10 mouse cellular contexts compared by ENCODE assay signal in genomic region chr9:20760813-20761212, GRCm38 (mm10). TPM values are rescaled to one million over a fixed set of nuclear protein-coding genes. Genes with fewer than 3 reads are reported as not detected.
DNase-seq lines count a peak whose midpoint lies in the region; ATAC-seq and TF ChIP-seq lines count a peak whose summit lies in the region.
"Had no signal": no experiment of that assay in that cellular context is flagged by ENCODE, and none has a peak within 500 bp of the region (broad histone marks: within the 10 kb centered on the region; RNA-seq: fewer than 3 reads in every experiment).

No protein-coding gene starts in this region.

- WGBS in liver, embryonic 11.5 days: 41% methylated on average over 12 of the region's 12 CpGs
- 52% methylated on average over 12 of the region's 12 CpGs for WGBS in kidney, adult 2 months
- WGBS in forebrain, embryonic 14.5 days: 73% methylated on average over 12 of the region's 12 CpGs

- H3K27me3 ChIP-seq in liver, embryonic 11.5 days (replicated peaks; ENCODE audit: control insufficient read depth, insufficient read depth, low read length): 0 out of 2 replicates have a peak, but pooled peaks cover 2% of the 10 kb centered on the region
- H3K27me3 ChIP-seq in kidney, adult 2 months (replicated peaks; ENCODE audit: control insufficient read depth, insufficient read depth, low read length): no peaks in the 10 kb centered on the region
- no peaks in the 10 kb centered on the region for H3K27me3 ChIP-seq in forebrain, embryonic 14.5 days (replicated peaks; ENCODE audit: control insufficient read depth, insufficient read depth, low read length)

- ATAC-seq in liver, embryonic 11.5 days (replicated peaks; ENCODE audit: low FRiP score): no peak
- no peak for ATAC-seq in megakaryocyte-erythroid progenitor cell, adult 5-6 weeks (replicated peaks; ENCODE audit: low FRiP score, low TSS enrichment, poor library complexity, severe bottlenecking)
- no peak for ATAC-seq in forebrain, embryonic 14.5 days

- no peak overlapping the region for H3K9ac ChIP-seq in liver, embryonic 11.5 days (ENCODE audit: low read depth, low read length)
- H3K9ac ChIP-seq in forebrain, embryonic 14.5 days (ENCODE audit: low read length): no peak overlapping the region

- peaks cover 16% of the 10 kb centered on the region for H3K4me1 ChIP-seq in liver, embryonic 11.5 days (replicated peaks; ENCODE audit: control insufficient read depth, insufficient read depth, low read length)
- H3K4me1 ChIP-seq in embryonic fibroblast, embryonic 13.5 days (ENCODE audit: control insufficient read depth, insufficient read depth, low read length): no peaks in the 10 kb centered on the region
- no peaks in the 10 kb centered on the region for H3K4me1 ChIP-seq in kidney, adult 2 months (ENCODE audit: control insufficient read depth, insufficient read depth, low read length)
- peaks cover 10% of the 10 kb centered on the region for H3K4me1 ChIP-seq in forebrain, embryonic 14.5 days (ENCODE audit: control insufficient read depth, insufficient read depth, low read length)

- TF ChIP-seq CTCF in embryonic fibroblast, embryonic 13.5 days (IDR thresholded peaks at IDR 0.05; ENCODE audit: borderline replicate concordance, insufficient read depth, low read length): no peak
- no peak for TF ChIP-seq CTCF in kidney, adult 2 months (conservative IDR thresholded peaks at IDR 0.05; ENCODE audit: insufficient read depth, insufficient read length, low read depth, low read length)

- no peak for TF ChIP-seq POLR2A in embryonic fibroblast, embryonic 13.5 days (IDR thresholded peaks at IDR 0.05; ENCODE audit: low read depth, low read length)
- no peak for TF ChIP-seq POLR2A in kidney, adult 2 months (IDR thresholded peaks at IDR 0.05; ENCODE audit: low read depth, low read length)

- H3K27ac ChIP-seq in liver, embryonic 11.5 days (ENCODE audit: low read depth, low read length): no peak overlapping the region; the same call in 1 of the 2 replicates
- H3K27ac ChIP-seq in embryonic fibroblast, embryonic 13.5 days (ENCODE audit: insufficient read depth, low read length): 0 out of 2 replicates have a peak overlapping the region, but pooled peaks have one; percentile 18
- 0 out of 2 replicates have a peak overlapping the region, but pooled peaks have one; percentile 36 for H3K27ac ChIP-seq in kidney, adult 2 months (ENCODE audit: insufficient read depth, low read depth, low read length)
- no peak overlapping the region for H3K27ac ChIP-seq in forebrain, embryonic 14.5 days (ENCODE audit: low read depth, low read length)

- no peaks in the 10 kb centered on the region for H3K36me3 ChIP-seq in liver, embryonic 11.5 days (ENCODE audit: control insufficient read depth, insufficient read depth, low read length)
- H3K36me3 ChIP-seq in kidney, adult 2 months (ENCODE audit: control insufficient read depth, insufficient read depth, low read length): no peaks in the 10 kb centered on the region
- no peaks in the 10 kb centered on the region for H3K36me3 ChIP-seq in forebrain, embryonic 14.5 days (ENCODE audit: control insufficient read depth, insufficient read depth, low read length)
- H3K36me3 ChIP-seq: G1E had no signal

- H3K4me2 ChIP-seq in liver, embryonic 11.5 days: no peak overlapping the region
- no peak overlapping the region for H3K4me2 ChIP-seq in forebrain, embryonic 14.5 days (ENCODE audit: low read length)

- H3K9me3 ChIP-seq in liver, embryonic 11.5 days (ENCODE audit: control insufficient read depth, low read length): no peaks in the 10 kb centered on the region
- H3K9me3 ChIP-seq in forebrain, embryonic 14.5 days (replicated peaks; ENCODE audit: control insufficient read depth, low read length): no peaks in the 10 kb centered on the region
- H3K9me3 ChIP-seq: G1E had no signal

- H3K4me3 ChIP-seq in liver, embryonic 11.5 days (ENCODE audit: low read depth, low read length): no peak overlapping the region
- H3K4me3 ChIP-seq in embryonic fibroblast, embryonic 13.5 days (ENCODE audit: insufficient read depth, low read length): no peak overlapping the region
- no peak overlapping the region for H3K4me3 ChIP-seq in kidney, adult 2 months (ENCODE audit: insufficient read depth, low read depth, low read length)
- no peak overlapping the region for H3K4me3 ChIP-seq in forebrain, embryonic 14.5 days (ENCODE audit: low read depth, low read length)

- DNase-seq in liver: peak; percentile 36
- no peak for DNase-seq in liver, embryonic 11.5 days (ENCODE audit: low spot score)
- DNase-seq in kidney, adult 2 months: peak; percentile 86
- peak; percentile 91 for DNase-seq in skeletal muscle tissue, adult 2 months (ENCODE audit: low read depth, low spot score)
- DNase-seq in layer of hippocampus, postnatal 10 days (ENCODE audit: low spot score in 2 of 2): no peak
- DNase-seq in forebrain, embryonic 14.5 days (ENCODE audit: low spot score): no peak

RNA-seq across cellular contexts. Expression of gene Olfm2, which starts 14.7 kb away (rescaled TPM):
- 1.2 and 1.3 TPM in 2 replicates for polyA plus RNA-seq in liver, embryonic 11.5 days (2014; fragmentation: Nextera tagmentation; extraction: Ambion mirVana)
- polyA plus RNA-seq in embryonic fibroblast, embryonic 13.5 days (2011; ENCODE audit: insufficient read length, low read depth, missing spikeins): 3.6 and 6.5 TPM in 2 replicates
- polyA plus RNA-seq in kidney, adult 2 months (2012; rRNA removed): 2.0 and 2.3 TPM in 2 replicates
- not detected in 2 replicates for total RNA-seq in megakaryocyte-erythroid progenitor cell, adult 5-6 weeks (2014; fragmentation: Nextera tagmentation)
- not detected in 2 replicates for total RNA-seq in megakaryocyte-erythroid progenitor cell, adult 5-6 weeks (2017)
- total RNA-seq in layer of hippocampus, postnatal 10 days (2021): 100 to 1,000 TPM; 123 to 138 TPM
- polyA plus RNA-seq in forebrain, embryonic 14.5 days (2014; fragmentation: Nextera tagmentation; extraction: Ambion mirVana): 88.7 and 113 TPM in 2 replicates
- total RNA-seq: G1E had no signal
- polyA plus RNA-seq: G1E had no signal

RNA-seq across cellular contexts. Expression of gene Col5a3, which starts 54.1 kb away (rescaled TPM):
- 0.05 TPM in 2 replicates for polyA plus RNA-seq in liver, embryonic 11.5 days (2014; fragmentation: Nextera tagmentation; extraction: Ambion mirVana)
- 68.7 and 71.7 TPM in 2 replicates for polyA plus RNA-seq in embryonic fibroblast, embryonic 13.5 days (2011; ENCODE audit: insufficient read length, low read depth, missing spikeins)
- 2.1 and 3.0 TPM in 2 replicates for polyA plus RNA-seq in kidney, adult 2 months (2012; rRNA removed)
- not detected in 2 replicates for total RNA-seq in megakaryocyte-erythroid progenitor cell, adult 5-6 weeks (2014; fragmentation: Nextera tagmentation)
- not detected in 2 replicates for total RNA-seq in megakaryocyte-erythroid progenitor cell, adult 5-6 weeks (2017)
- total RNA-seq in layer of hippocampus, postnatal 10 days (2021): 1 to 10 TPM; 1.8 to 2.3 TPM
- polyA plus RNA-seq in forebrain, embryonic 14.5 days (2014; fragmentation: Nextera tagmentation; extraction: Ambion mirVana): 0.18 and 0.45 TPM in 2 replicates
- polyA plus RNA-seq: G1E had no signal

RNA-seq across cellular contexts. Expression of gene Rdh8, which starts 57.5 kb away (rescaled TPM):
- not detected in 2 replicates for polyA plus RNA-seq in liver, embryonic 11.5 days (2014; fragmentation: Nextera tagmentation; extraction: Ambion mirVana)
- not detected in 2 replicates for polyA plus RNA-seq in embryonic fibroblast, embryonic 13.5 days (2011; ENCODE audit: insufficient read length, low read depth, missing spikeins)
- not detected in 2 replicates for polyA plus RNA-seq in kidney, adult 2 months (2012; rRNA removed)
- total RNA-seq in megakaryocyte-erythroid progenitor cell, adult 5-6 weeks (2014; fragmentation: Nextera tagmentation): not detected in 2 replicates
- total RNA-seq in megakaryocyte-erythroid progenitor cell, adult 5-6 weeks (2017): not detected in 2 replicates
- not detected for total RNA-seq in layer of hippocampus, postnatal 10 days (2021)
- not detected in 2 replicates for polyA plus RNA-seq in forebrain, embryonic 14.5 days (2014; fragmentation: Nextera tagmentation; extraction: Ambion mirVana)
- total RNA-seq: G1E had no signal
- polyA plus RNA-seq: G1E; gonadal fat pad, adult 2 months had no signal

Comparison
In these comparisons a context has a peak if more than half of its experiments do, and no peak if none do; other contexts are left out.
1. DNase-seq: peak in liver (single experiment), kidney, adult 2 months (single experiment) and skeletal muscle tissue, adult 2 months (single experiment); none in liver, embryonic 11.5 days (single experiment), layer of hippocampus, postnatal 10 days (0 of 2) and forebrain, embryonic 14.5 days (single experiment).
2. H3K27ac ChIP-seq: peak in embryonic fibroblast, embryonic 13.5 days (single experiment) and kidney, adult 2 months (single experiment); none in liver, embryonic 11.5 days (single experiment) and forebrain, embryonic 14.5 days (single experiment).
3. RNA of gene Olfm2, which starts 14.7 kb away (polyA plus RNA-seq): 88.7 to 113 TPM in forebrain, embryonic 14.5 days; 3.6 to 6.5 TPM in embryonic fibroblast, embryonic 13.5 days, 2.0 to 2.3 TPM in kidney, adult 2 months and 1.2 to 1.3 TPM in liver, embryonic 11.5 days; every median in the first group is over 10 times any median in the second.
4. RNA of gene Col5a3, which starts 54.1 kb away (polyA plus RNA-seq): 68.7 to 71.7 TPM in embryonic fibroblast, embryonic 13.5 days; 2.1 to 3.0 TPM in kidney, adult 2 months, 0.18 to 0.45 TPM in forebrain, embryonic 14.5 days and 0.05 TPM in liver, embryonic 11.5 days; every median in the first group is over 10 times any median in the second.